ENCODE assay signal across 8 mouse cellular contexts in genomic region chr6:140570152-140570551, GRCm38 (mm10). TPM values are rescaled to one million over a fixed set of nuclear protein-coding genes. Genes with fewer than 3 reads are reported as not detected.
DNase-seq lines count a peak whose midpoint lies in the region; ATAC-seq lines count a peak whose summit lies in the region.

No protein-coding gene starts in this region.

- no peaks in the 10 kb centered on the region for H3K27me3 ChIP-seq in stomach, embryonic 16.5 days (ENCODE audit: control insufficient read depth, insufficient read depth, low read length)
- H3K27me3 ChIP-seq in limb, embryonic 10.5 days (ENCODE audit: low read depth, poor library complexity, severe bottlenecking), result no peaks in the 10 kb centered on the region

- WGBS in stomach, embryonic 16.5 days, result 73% methylated on average over 11 of the region's 11 CpGs
- 93% methylated on average over 11 of the region's 11 CpGs for WGBS in limb, embryonic 10.5 days

- no peak overlapping the region for H3K4me3 ChIP-seq in stomach, embryonic 16.5 days (replicated peaks; ENCODE audit: low read length)
- no peak overlapping the region for H3K4me3 ChIP-seq in limb, embryonic 10.5 days

- DNase-seq in testis, postnatal 14 days (ENCODE audit: low spot score), result peak; percentile 39
- no peak for DNase-seq in testis, postnatal 10 days (ENCODE audit: low spot score)
- peak; percentile 68 to 86 for DNase-seq in kidney, postnatal 25 days
- DNase-seq in limb, embryonic 10.5 days (ENCODE audit: low spot score), result no peak
- DNase-seq in left cerebral cortex, adult 9 months (ENCODE audit: low spot score in 2 of 2), result no peak
- DNase-seq in gastrocnemius, postnatal 25 days, result no peak

- no peak overlapping the region for H3K9ac ChIP-seq in stomach, embryonic 16.5 days (ENCODE audit: low read length)

- H3K4me1 ChIP-seq in stomach, embryonic 16.5 days (ENCODE audit: control insufficient read depth, insufficient read depth, low read length), result no peaks in the 10 kb centered on the region
- H3K4me1 ChIP-seq in limb, embryonic 10.5 days, result peaks cover 10% of the 10 kb centered on the region

- ATAC-seq in common myeloid progenitor, adult 5-6 weeks (replicated peaks; ENCODE audit: low read depth, poor library complexity, severe bottlenecking), result 0 out of 2 replicates have a peak, but pooled peaks have one; percentile 18
- ATAC-seq in stomach, embryonic 16.5 days (ENCODE audit: insufficient read depth, low FRiP score), result peak; percentile 76; the same call in 1 of the 2 replicates

- peaks cover 42% of the 10 kb centered on the region for H3K36me3 ChIP-seq in stomach, embryonic 16.5 days (ENCODE audit: control insufficient read depth, insufficient read depth, low read length)
- H3K36me3 ChIP-seq in limb, embryonic 10.5 days, result peaks cover 72% of the 10 kb centered on the region

- no peak overlapping the region for H3K27ac ChIP-seq in stomach, embryonic 16.5 days (ENCODE audit: low read length)
- H3K27ac ChIP-seq in limb, embryonic 10.5 days, result no peak overlapping the region

- no peak overlapping the region for H3K4me2 ChIP-seq in stomach, embryonic 16.5 days (ENCODE audit: low read depth, low read length)

- no peaks in the 10 kb centered on the region for H3K9me3 ChIP-seq in stomach, embryonic 16.5 days (replicated peaks; ENCODE audit: control insufficient read depth, low read length)
- no peaks in the 10 kb centered on the region for H3K9me3 ChIP-seq in limb, embryonic 10.5 days (replicated peaks)

RNA-seq across cellular contexts. Expression of gene Aebp2, which starts 52.3 kb away (rescaled TPM):
- total RNA-seq in common myeloid progenitor, adult 5-6 weeks (2017), result 69.4 and 79.7 TPM in 2 replicates
- polyA plus RNA-seq in stomach, embryonic 16.5 days (2015; fragmentation: Nextera tagmentation; extraction: Ambion mirVana), result 8.7 and 11.9 TPM in 2 replicates
- polyA plus RNA-seq in limb, embryonic 10.5 days (2016; fragmentation: Nextera tagmentation; extraction: Ambion mirVana), result 9.1 and 9.2 TPM in 2 replicates
- total RNA-seq in gastrocnemius, postnatal 25 days (2021), result 10 to 100 TPM; 29.2 to 30.3 TPM

Comparison
In these comparisons a context has a peak if more than half of its experiments do, and no peak if none do; other contexts are left out.
1. DNase-seq: peak in testis, postnatal 14 days (single experiment) and kidney, postnatal 25 days (2 of 2); none in testis, postnatal 10 days (single experiment), limb, embryonic 10.5 days (single experiment), left cerebral cortex, adult 9 months (0 of 2) and gastrocnemius, postnatal 25 days (single experiment).